Mouse (Mus musculus) cerebellum, adult 2 months (tissue): ENCODE data around the gene Olfr555.

Source experiments
- CTCF ChIP-seq: fragments of 200-500 bp; IDR thresholded peaks from 2 replicates; pipeline ENCODE4 v1.5.1; 2011; ENCODE audit warnings: low read depth, mild to moderate bottlenecking, control low read depth, low read length, moderate library complexity, borderline replicate concordance; ENCODE audit not compliant: insufficient read depth
- POLR2A ChIP-seq: fragments of 200-500 bp; IDR thresholded peaks from 2 replicates; pipeline ENCODE4 v1.6.1; 2011; ENCODE audit warnings: low read length, control low read depth, borderline replicate concordance; ENCODE audit not compliant: insufficient read depth

DNA sequence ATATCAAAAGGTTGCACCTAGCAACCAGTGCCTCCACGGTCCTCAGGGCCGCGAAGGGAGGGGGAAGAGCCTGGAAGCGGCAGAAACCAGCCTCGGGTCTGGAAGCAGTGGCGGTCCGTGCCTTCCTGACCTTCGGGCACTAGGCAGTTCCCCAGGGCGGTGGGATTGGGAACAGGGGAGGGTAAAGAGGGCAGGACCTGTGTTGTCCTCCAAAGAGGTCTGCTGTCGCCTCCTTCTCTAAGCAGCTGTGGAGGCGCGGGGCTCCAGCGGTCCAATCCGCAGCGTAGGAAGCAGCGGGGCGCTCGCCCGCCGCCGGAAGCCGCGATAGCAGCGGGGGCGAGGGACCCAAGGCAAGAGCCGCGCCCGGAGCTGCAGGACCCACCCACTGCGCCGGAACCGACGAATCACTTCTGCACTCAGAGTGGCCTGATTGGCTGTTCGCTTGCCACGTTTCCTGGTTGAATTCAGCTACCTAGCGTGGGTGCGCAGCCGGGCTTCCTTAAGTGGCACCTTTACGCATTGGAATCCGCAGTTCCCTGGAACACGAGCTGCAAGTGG is 28.4 kb downstream of the Olfr555 start, which contains the start of gene Trim68:
- no peak for TF ChIP-seq POLR2A
- TF ChIP-seq CTCF, result no peak
